Mouse (Mus musculus): ENCODE results near the gene Efs. TPM values are rescaled to one million over a fixed set of nuclear protein-coding genes. Genes with fewer than 3 reads are reported as not detected.
"Not testable (repeated sequence)": the region's sequence is repeated elsewhere in the genome, so short reads cannot be mapped to it uniquely, and the experiment has no call there.

Efs gene
- polyA plus RNA-seq, 1 experiment from 2014 or later, result 27.6 TPM

DNA sequence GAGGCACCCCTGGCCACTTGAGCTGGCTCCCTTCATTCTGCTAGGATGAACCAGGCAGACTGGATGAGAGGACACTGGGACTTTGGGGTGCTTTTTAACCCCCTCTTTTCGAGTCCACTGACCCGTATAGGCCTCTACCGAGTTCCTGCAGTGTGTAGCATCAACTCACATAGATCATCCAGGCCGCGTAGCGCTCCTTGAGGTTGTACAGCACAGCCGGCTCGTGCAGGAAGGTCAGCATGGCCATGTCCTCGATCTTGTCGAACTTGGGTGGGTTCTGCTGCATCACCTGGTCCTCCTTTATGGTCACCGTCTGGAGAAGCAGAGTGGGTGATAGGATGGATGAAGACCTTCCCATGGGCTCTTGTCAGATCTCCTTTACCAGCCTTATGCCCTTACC, 37.8 kb upstream of the Efs start:
- Histone ChIP-seq H3K4me1 (ENCODE audit: control insufficient read depth, insufficient read depth, low read length) (no peaks in the 10 kb centered on the region), H3K4me3 (ENCODE audit: low read depth, low read length) (no peak overlapping the region), H3K27me3 (ENCODE audit: control insufficient read depth, insufficient read depth, low read length) (no peaks in the 10 kb centered on the region), H3K9ac (ENCODE audit: low read length) (no peak overlapping the region), H3K4me2 (no peak overlapping the region), H3K36me3 (ENCODE audit: control insufficient read depth, insufficient read depth, low read length) (no peaks in the 10 kb centered on the region), H3K9me3 (ENCODE audit: control insufficient read depth, low read length) (no peaks in the 10 kb centered on the region), H3K27ac (ENCODE audit: low read depth, low read length) (no peak overlapping the region)
- WGBS, result 86% methylated on average over 11 of the region's 11 CpGs
- DNase-seq (ENCODE audit: low spot score, missing footprints) (no peak), ATAC-seq (ENCODE audit: low FRiP score) (no peak)

DNA sequence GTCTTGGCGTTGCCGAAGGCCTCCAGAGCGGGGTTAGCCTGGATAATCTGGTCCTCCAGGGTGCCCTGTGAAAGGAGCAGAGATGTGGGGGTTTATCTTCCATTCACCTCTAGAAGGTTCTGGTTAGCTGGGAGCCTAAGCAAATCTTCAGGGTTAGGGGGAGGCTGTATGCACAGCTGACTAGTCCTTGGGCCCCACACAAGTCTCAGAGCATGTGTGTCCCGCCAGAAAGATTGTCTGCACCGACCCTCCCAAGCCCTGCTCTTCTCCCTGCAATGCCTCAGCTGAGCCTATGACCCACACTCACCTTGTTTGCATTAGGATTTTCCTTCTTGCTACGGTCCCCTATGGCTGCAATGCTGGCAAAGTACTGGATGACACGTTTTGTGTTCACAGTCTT, 36.8 kb upstream of the Efs start:
- WGBS, result 89% methylated on average over 7 of the region's 7 CpGs
- H3K4me3 ChIP-seq (ENCODE audit: low read depth, low read length), result no peak overlapping the region
- H3K4me2 ChIP-seq, result no peak overlapping the region
- no peak for DNase-seq (ENCODE audit: low spot score, missing footprints)
- H3K9ac ChIP-seq (ENCODE audit: low read length), result no peak overlapping the region
- no peaks in the 10 kb centered on the region for H3K27me3 ChIP-seq (ENCODE audit: control insufficient read depth, insufficient read depth, low read length)
- no peaks in the 10 kb centered on the region for H3K4me1 ChIP-seq (ENCODE audit: control insufficient read depth, insufficient read depth, low read length)
- no peaks in the 10 kb centered on the region for H3K36me3 ChIP-seq (ENCODE audit: control insufficient read depth, insufficient read depth, low read length)
- H3K9me3 ChIP-seq (ENCODE audit: control insufficient read depth, low read length), result no peaks in the 10 kb centered on the region
- no peak for ATAC-seq (ENCODE audit: low FRiP score)
- no peak overlapping the region for H3K27ac ChIP-seq (ENCODE audit: low read depth, low read length)

DNA sequence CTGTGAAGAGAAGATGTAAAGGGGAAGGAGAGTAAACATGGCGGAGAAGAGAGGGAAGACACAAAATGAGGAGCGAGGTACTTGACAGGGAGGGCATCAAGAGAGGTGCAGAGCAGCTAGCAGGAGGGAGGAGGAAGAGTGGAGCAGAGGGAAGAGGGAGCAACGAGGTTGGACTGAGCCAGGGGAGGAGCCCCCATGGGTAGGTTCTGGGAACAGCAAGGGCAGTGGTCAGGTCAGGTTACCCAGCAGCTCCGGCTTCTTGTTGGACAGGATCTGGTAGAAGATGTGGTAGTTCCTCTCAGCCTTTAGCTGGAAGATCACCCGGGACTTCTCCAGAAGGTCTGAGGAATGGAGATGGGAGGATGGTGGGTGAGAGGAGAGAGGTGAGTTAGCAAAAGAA, 35.6 kb upstream of the Efs start:
- Histone ChIP-seq H3K9ac (ENCODE audit: low read length) (no peak overlapping the region), H3K4me3 (ENCODE audit: low read depth, low read length) (no peak overlapping the region), H3K36me3 (ENCODE audit: control insufficient read depth, insufficient read depth, low read length) (no peaks in the 10 kb centered on the region), H3K9me3 (ENCODE audit: control insufficient read depth, low read length) (no peaks in the 10 kb centered on the region), H3K27me3 (ENCODE audit: control insufficient read depth, insufficient read depth, low read length) (no peaks in the 10 kb centered on the region), H3K4me2 (no peak overlapping the region), H3K4me1 (ENCODE audit: control insufficient read depth, insufficient read depth, low read length) (no peaks in the 10 kb centered on the region), H3K27ac (ENCODE audit: low read depth, low read length) (no peak overlapping the region)
- WGBS, result 82% methylated on average over 5 of the region's 5 CpGs
- no peak for DNase-seq (ENCODE audit: low spot score, missing footprints)
- no peak for ATAC-seq (ENCODE audit: low FRiP score)

DNA sequence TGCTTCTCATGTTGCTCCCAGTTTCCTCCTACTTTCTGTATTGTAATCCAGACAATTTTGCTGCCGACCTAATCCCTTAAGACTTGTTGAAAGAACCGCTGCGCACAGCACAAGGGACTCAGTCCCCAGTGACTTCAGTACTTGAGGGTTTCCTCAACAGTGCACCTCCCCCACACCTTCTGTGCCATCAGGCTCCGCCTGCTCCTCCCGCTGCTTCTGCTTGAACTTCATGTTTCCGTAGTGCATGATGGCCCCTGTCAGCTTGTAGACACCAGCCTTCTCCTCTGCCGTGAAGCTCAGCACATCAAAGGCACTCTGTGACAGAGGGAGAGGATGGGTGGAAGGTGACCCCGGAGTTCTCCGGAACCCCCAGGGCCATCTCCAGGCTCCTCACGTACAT, 34.8 kb upstream of the Efs start:
- Histone ChIP-seq H3K4me3 (ENCODE audit: low read depth, low read length) (no peak overlapping the region), H3K9me3 (ENCODE audit: control insufficient read depth, low read length) (no peaks in the 10 kb centered on the region), H3K4me2 (no peak overlapping the region), H3K4me1 (ENCODE audit: control insufficient read depth, insufficient read depth, low read length) (no peaks in the 10 kb centered on the region), H3K9ac (ENCODE audit: low read length) (no peak overlapping the region), H3K27me3 (ENCODE audit: control insufficient read depth, insufficient read depth, low read length) (no peaks in the 10 kb centered on the region), H3K36me3 (ENCODE audit: control insufficient read depth, insufficient read depth, low read length) (no peaks in the 10 kb centered on the region), H3K27ac (ENCODE audit: low read depth, low read length) (no peak overlapping the region)
- WGBS, result 62% methylated on average over 10 of the region's 10 CpGs
- DNase-seq (ENCODE audit: low spot score, missing footprints) (no peak), ATAC-seq (ENCODE audit: low FRiP score) (no peak)

DNA sequence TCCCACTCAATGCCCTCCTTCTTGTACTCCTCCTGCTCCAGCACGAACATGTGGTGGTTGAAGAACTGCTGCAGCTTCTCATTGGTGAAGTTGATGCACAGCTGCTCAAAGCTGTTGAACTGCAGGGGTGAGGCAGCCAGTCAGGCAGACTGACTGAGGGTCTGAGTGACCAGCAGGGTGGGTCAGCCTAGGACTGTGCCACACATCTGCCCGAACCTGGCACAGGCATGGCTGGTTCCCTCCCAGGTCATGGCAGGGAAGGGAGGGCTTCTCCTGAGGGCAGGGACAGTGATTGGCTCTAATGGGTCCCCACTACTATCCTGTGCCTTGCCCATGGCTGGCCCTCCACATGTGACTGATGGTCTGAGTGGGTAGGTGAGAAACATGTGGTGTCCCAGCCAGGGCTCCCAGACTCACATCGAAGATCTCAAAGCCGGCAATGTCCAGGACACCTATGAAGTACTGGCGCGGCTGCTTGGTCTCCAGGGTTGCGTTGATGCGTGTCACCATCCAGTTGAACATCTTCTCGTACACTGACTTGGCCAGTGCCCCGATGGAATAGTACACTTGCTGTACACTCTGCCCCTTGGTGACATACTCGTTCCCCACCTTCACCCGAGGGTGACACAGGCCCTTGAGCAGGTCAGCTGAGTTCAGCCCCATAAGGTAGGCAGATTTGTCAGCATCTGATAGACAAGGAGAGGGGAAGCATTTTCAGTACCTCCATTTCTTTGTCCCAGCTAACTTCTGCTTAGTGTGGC, 34.1 kb upstream of the Efs start:
- WGBS, result 95% methylated on average over 12 of the region's 12 CpGs
- H3K4me3 ChIP-seq (ENCODE audit: low read depth, low read length); H3K4me1 ChIP-seq (ENCODE audit: control insufficient read depth, insufficient read depth, low read length); H3K9ac ChIP-seq (ENCODE audit: low read length); H3K27ac ChIP-seq (ENCODE audit: low read depth, low read length); H3K9me3 ChIP-seq (ENCODE audit: control insufficient read depth, low read length); H3K4me2 ChIP-seq; DNase-seq (ENCODE audit: low spot score, missing footprints); H3K36me3 ChIP-seq (ENCODE audit: control insufficient read depth, insufficient read depth, low read length); ATAC-seq (ENCODE audit: low FRiP score); H3K27me3 ChIP-seq (ENCODE audit: control insufficient read depth, insufficient read depth, low read length): not testable (repeated sequence)

DNA sequence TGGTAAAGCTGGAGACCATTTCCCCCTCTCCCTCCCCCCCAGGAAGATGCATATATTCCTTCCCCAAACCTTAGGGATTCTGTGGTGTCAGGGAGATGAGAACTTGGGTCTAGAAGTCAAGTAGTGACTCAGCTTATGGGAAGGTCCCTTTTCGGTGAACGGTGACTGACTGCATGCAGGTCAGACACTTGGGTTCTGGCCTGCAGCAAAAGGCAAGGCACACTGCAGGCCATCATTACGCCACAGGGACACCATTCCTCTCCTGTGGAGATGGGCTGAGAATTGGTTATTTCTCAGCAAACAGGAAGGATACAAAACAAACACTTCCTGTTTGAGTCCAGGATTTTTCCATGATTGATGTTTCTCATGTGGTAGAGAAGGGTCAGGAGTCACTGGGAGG, 33.3 kb upstream of the Efs start:
- no peaks in the 10 kb centered on the region for H3K9me3 ChIP-seq (ENCODE audit: control insufficient read depth, low read length)
- H3K4me3 ChIP-seq (ENCODE audit: low read depth, low read length), result no peak overlapping the region
- H3K4me1 ChIP-seq (ENCODE audit: control insufficient read depth, insufficient read depth, low read length), result no peaks in the 10 kb centered on the region
- no peak overlapping the region for H3K9ac ChIP-seq (ENCODE audit: low read length)
- no peaks in the 10 kb centered on the region for H3K27me3 ChIP-seq (ENCODE audit: control insufficient read depth, insufficient read depth, low read length)
- H3K36me3 ChIP-seq (ENCODE audit: control insufficient read depth, insufficient read depth, low read length), result no peaks in the 10 kb centered on the region
- no peak overlapping the region for H3K27ac ChIP-seq (ENCODE audit: low read depth, low read length)
- ATAC-seq (ENCODE audit: low FRiP score) (no peak), DNase-seq (ENCODE audit: low spot score, missing footprints) (no peak)
- H3K4me2 ChIP-seq, result no peak overlapping the region
- 98% methylated on average over 3 of the region's 3 CpGs for WGBS

DNA sequence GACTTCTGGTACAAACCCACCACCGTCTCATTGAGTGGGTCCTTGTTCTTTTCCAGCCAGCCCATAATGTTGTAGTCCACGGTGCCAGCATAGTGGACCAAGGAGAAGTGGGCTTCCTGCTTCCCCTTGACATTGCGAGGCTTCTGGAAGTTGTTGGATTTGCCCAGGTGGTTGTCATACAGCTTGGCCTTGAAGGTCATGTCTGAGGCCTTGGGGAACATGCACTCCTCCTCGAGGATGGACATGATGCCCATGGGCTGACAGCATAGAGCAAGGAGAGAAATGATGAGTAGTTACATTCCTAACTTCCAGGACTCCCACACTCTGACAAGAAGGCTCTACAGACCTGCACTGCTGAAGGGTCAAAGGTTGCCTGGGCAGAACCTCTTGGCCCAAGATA, 32.6 kb upstream of the Efs start:
- no peaks in the 10 kb centered on the region for H3K27me3 ChIP-seq (ENCODE audit: control insufficient read depth, insufficient read depth, low read length)
- no peak overlapping the region for H3K27ac ChIP-seq (ENCODE audit: low read depth, low read length)
- H3K4me1 ChIP-seq (ENCODE audit: control insufficient read depth, insufficient read depth, low read length), result no peaks in the 10 kb centered on the region
- H3K4me2 ChIP-seq, result no peak overlapping the region
- H3K36me3 ChIP-seq (ENCODE audit: control insufficient read depth, insufficient read depth, low read length), result no peaks in the 10 kb centered on the region
- no peak overlapping the region for H3K4me3 ChIP-seq (ENCODE audit: low read depth, low read length)
- WGBS, result 88% methylated on average over 4 of the region's 4 CpGs
- H3K9me3 ChIP-seq (ENCODE audit: control insufficient read depth, low read length), result no peaks in the 10 kb centered on the region
- H3K9ac ChIP-seq (ENCODE audit: low read length), result no peak overlapping the region
- no peak for DNase-seq (ENCODE audit: low spot score, missing footprints)
- no peak for ATAC-seq (ENCODE audit: low FRiP score)

DNA sequence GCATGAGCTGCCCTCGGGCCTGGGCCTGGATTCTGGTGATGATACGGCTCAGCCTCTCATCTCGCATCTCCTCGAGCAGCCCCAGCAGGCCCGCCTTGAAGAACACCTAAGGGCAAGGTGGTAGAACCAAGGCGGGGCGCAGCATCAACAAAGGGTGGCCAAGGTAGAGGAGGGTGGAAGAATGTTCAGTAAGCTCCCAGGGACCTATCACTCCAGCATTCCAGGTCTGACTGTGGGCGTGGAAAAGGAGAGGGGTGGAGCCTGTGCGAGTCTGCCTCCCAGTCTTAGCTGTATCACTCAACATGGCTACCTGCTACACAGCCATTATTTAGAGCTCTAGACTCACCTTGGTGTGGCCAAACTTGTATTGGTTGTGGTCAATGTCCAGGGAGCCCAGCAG, 30.6 kb upstream of the Efs start:
- Histone ChIP-seq H3K4me2 (no peak overlapping the region), H3K4me3 (ENCODE audit: low read depth, low read length) (no peak overlapping the region), H3K9me3 (ENCODE audit: control insufficient read depth, low read length) (no peaks in the 10 kb centered on the region), H3K4me1 (ENCODE audit: control insufficient read depth, insufficient read depth, low read length) (no peaks in the 10 kb centered on the region), H3K36me3 (ENCODE audit: control insufficient read depth, insufficient read depth, low read length) (no peaks in the 10 kb centered on the region), H3K27me3 (ENCODE audit: control insufficient read depth, insufficient read depth, low read length) (no peaks in the 10 kb centered on the region), H3K27ac (ENCODE audit: low read depth, low read length) (no peak overlapping the region), H3K9ac (ENCODE audit: low read length) (no peak overlapping the region)
- ATAC-seq (ENCODE audit: low FRiP score) (no peak), DNase-seq (ENCODE audit: low spot score, missing footprints) (no peak)
- 78% methylated on average over 9 of the region's 9 CpGs for WGBS

DNA sequence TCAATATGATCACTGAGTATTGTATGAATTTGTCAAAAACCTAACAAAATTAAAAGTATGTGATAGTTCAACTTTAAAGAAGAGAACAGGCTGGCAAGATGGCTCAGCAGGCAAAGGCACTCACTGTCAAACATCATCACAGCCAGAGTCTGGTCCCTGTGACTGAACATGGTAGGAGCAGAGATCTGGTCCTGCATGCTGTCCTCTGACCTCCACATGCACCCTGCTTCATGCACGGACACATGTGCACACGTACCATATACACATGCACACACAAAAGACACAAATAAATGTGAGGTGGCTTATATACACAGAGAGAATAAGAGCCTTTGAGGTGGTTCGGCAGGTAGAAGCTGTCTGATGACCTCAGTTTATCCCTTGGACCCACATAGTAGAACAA, 29.6 kb upstream of the Efs start:
- WGBS, result 93% methylated on average over 3 of the region's 3 CpGs
- H3K27me3 ChIP-seq (ENCODE audit: control insufficient read depth, insufficient read depth, low read length), result no peaks in the 10 kb centered on the region
- no peak for DNase-seq (ENCODE audit: low spot score, missing footprints)
- H3K4me3 ChIP-seq (ENCODE audit: low read depth, low read length), result no peak overlapping the region
- no peak overlapping the region for H3K27ac ChIP-seq (ENCODE audit: low read depth, low read length)
- no peak overlapping the region for H3K4me2 ChIP-seq
- no peaks in the 10 kb centered on the region for H3K9me3 ChIP-seq (ENCODE audit: control insufficient read depth, low read length)
- no peaks in the 10 kb centered on the region for H3K4me1 ChIP-seq (ENCODE audit: control insufficient read depth, insufficient read depth, low read length)
- no peak for ATAC-seq (ENCODE audit: low FRiP score)
- H3K9ac ChIP-seq (ENCODE audit: low read length), result no peak overlapping the region
- H3K36me3 ChIP-seq (ENCODE audit: control insufficient read depth, insufficient read depth, low read length), result no peaks in the 10 kb centered on the region
